Mouse (Mus musculus): ENCODE data around the gene Gapdhs.
A peak's percentile ranks its signal among the peaks of the same experiment; 100 is the strongest.
"Not testable (repeated sequence)": the region's sequence is repeated elsewhere in the genome, so short reads cannot be mapped to it uniquely, and the experiment has no call there.

Gapdhs gene

GRCm38 (mm10) chr7:30743617-30744016 lies at the start of gene Gapdhs:
Gapdhs (minus strand) TSS chr7:30743681.
- not testable (repeated sequence) for DNase-seq (ENCODE audit: low spot score)

GRCm38 (mm10) chr7:30791921-30792320 lies 48.4 kb upstream of the Gapdhs start:
- DNase-seq (ENCODE audit: low spot score): no peak

- no peak for DNase-seq (ENCODE audit: low spot score)
Observed at GRCm38 (mm10) chr7:30790141-30790540, 46.7 kb upstream of the Gapdhs start.

- DNase-seq (ENCODE audit: low spot score): no peak
Observed at GRCm38 (mm10) chr7:30787377-30788022, 44.0 kb upstream of the Gapdhs start, which contains the start of gene Krtdap. Krtdap (plus strand) TSS chr7:30787896.

GRCm38 (mm10) chr7:30785721-30786546 lies 42.5 kb upstream of the Gapdhs start:
- DNase-seq (ENCODE audit: low spot score): no peak

GRCm38 (mm10) chr7:30785154-30785553 lies 41.7 kb upstream of the Gapdhs start:
- peak; percentile 42 for DNase-seq (ENCODE audit: low spot score)

GRCm38 (mm10) chr7:30782658-30783057 lies 39.2 kb upstream of the Gapdhs start:
- no peak for DNase-seq (ENCODE audit: low spot score)

GRCm38 (mm10) chr7:30781792-30782191 lies 38.3 kb upstream of the Gapdhs start:
- no peak for DNase-seq (ENCODE audit: low spot score)

- DNase-seq (ENCODE audit: low spot score): no peak
Observed at GRCm38 (mm10) chr7:30777911-30778310, 34.4 kb upstream of the Gapdhs start.

- DNase-seq (ENCODE audit: low spot score): no peak
Observed at GRCm38 (mm10) chr7:30777081-30777579, 33.6 kb upstream of the Gapdhs start.

GRCm38 (mm10) chr7:30776104-30776503 lies 32.6 kb upstream of the Gapdhs start:
- DNase-seq (ENCODE audit: low spot score): no peak

GRCm38 (mm10) chr7:30769236-30769635 lies 25.8 kb upstream of the Gapdhs start:
- DNase-seq (ENCODE audit: low spot score): no peak

GRCm38 (mm10) chr7:30766408-30766807 lies 22.9 kb upstream of the Gapdhs start:
- DNase-seq (ENCODE audit: low spot score): no peak

- no peak for DNase-seq (ENCODE audit: low spot score)
Observed at GRCm38 (mm10) chr7:30765173-30765572, 21.7 kb upstream of the Gapdhs start.

GRCm38 (mm10) chr7:30763456-30763855 lies 20.0 kb upstream of the Gapdhs start, which contains the start of gene Dmkn:
Dmkn (plus strand) TSS chr7:30763756.
- DNase-seq (ENCODE audit: low spot score): no peak

- no peak for DNase-seq (ENCODE audit: low spot score)
Observed at GRCm38 (mm10) chr7:30761769-30762352, 18.4 kb upstream of the Gapdhs start.

- no peak for DNase-seq (ENCODE audit: low spot score)
Observed at GRCm38 (mm10) chr7:30758853-30759252, 15.4 kb upstream of the Gapdhs start.

GRCm38 (mm10) chr7:30757001-30757400 lies 13.5 kb upstream of the Gapdhs start:
- DNase-seq (ENCODE audit: low spot score): no peak

- no peak for DNase-seq (ENCODE audit: low spot score)
Observed at GRCm38 (mm10) chr7:30751086-30751669, 7.7 kb upstream of the Gapdhs start, which contains the start of gene Sbsn. Sbsn (plus strand) TSS chr7:30751471.

- no peak for DNase-seq (ENCODE audit: low spot score)
Observed at GRCm38 (mm10) chr7:30749824-30750606, 6.5 kb upstream of the Gapdhs start.

- DNase-seq (ENCODE audit: low spot score): no peak
Observed at GRCm38 (mm10) chr7:30747525-30748204, 4.2 kb upstream of the Gapdhs start.

Measured in lung, postnatal 25 days (tissue).